Mouse (Mus musculus) brain, embryonic 14.5 days (tissue): ENCODE measurements around the gene Ap1b1. TPM values are rescaled to one million over a fixed set of nuclear protein-coding genes. Genes with fewer than 3 reads are reported as not detected.

Experiments used
- DNase-seq: peaks from one replicate; pipeline ENCODE4 v3.0.0-alpha.2; 2011; ENCODE audit warnings: low read depth
- CTCF ChIP-seq: fragments of 200-500 bp; IDR thresholded peaks from 2 replicates; pipeline ENCODE4 v1.5.1; 2012; ENCODE audit warnings: inconsistent platforms, mild to moderate bottlenecking, moderate library complexity, borderline replicate concordance; ENCODE audit not compliant: insufficient read depth, insufficient read length; ENCODE audit errors: extremely low read depth
- POLR2A ChIP-seq: fragments of 200-500 bp; IDR thresholded peaks from 2 replicates; pipeline ENCODE4 v1.6.1; 2012; ENCODE audit warnings: mild to moderate bottlenecking, inconsistent platforms, borderline replicate concordance; ENCODE audit not compliant: poor library complexity, insufficient read depth, insufficient read length, severe bottlenecking; ENCODE audit errors: extremely low read depth
- polyA plus RNA-seq: library from polyadenylated mRNA; depleted of rRNA; stranded (reverse); fragments of >200 nt; gene quantifications from 2 replicates; pipeline ENCODE4 v1.2.3, GENCODE M21; 2012; rRNA removed

The Ap1b1 gene
- 110 and 115 TPM in 2 replicates for polyA plus RNA-seq

GRCm38 (mm10) chr11:4986695-4987486 lies at the start of gene Ap1b1:
Gene Ap1b1 (plus strand): TSS chr11:4986824.
- TF ChIP-seq POLR2A (peak; percentile 19; the same call in 1 of the 2 replicates), CTCF (no peak)
- DNase-seq, result peak; percentile 93

- TF ChIP-seq CTCF, result no peak
- TF ChIP-seq POLR2A, result no peak
- no peak for DNase-seq
These were observed 40.1 kb upstream of the Ap1b1 start for GRCm38 (mm10) chr11:4946530-4946929.

- peak; percentile 96 for DNase-seq
- peak; percentile 46; the same call in 1 of the 2 replicates for TF ChIP-seq POLR2A
- TF ChIP-seq CTCF, result 0 out of 2 replicates have a peak, but pooled peaks have one; percentile 18
These were observed 39.4 kb upstream of the Ap1b1 start for GRCm38 (mm10) chr11:4946947-4947812.

GRCm38 (mm10) chr11:4947813-4948174 lies 38.8 kb upstream of the Ap1b1 start, which contains the start of gene Nefh:
Gene Nefh (minus strand): TSS chr11:4948064.
- no peak for DNase-seq

GRCm38 (mm10) chr11:4948792-4949191 lies 37.8 kb upstream of the Ap1b1 start:
- no peak for DNase-seq
- TF ChIP-seq CTCF (no peak), POLR2A (no peak)

More at GRCm38 (mm10) chr11:4947813-4948174, 38.8 kb upstream of the Ap1b1 start, which contains the start of gene Nefh:
- no peak for TF ChIP-seq POLR2A
- no peak for TF ChIP-seq CTCF

- peak; percentile 44 for DNase-seq
- TF ChIP-seq POLR2A, result no peak
- TF ChIP-seq CTCF, result no peak
These were observed 37.2 kb upstream of the Ap1b1 start for GRCm38 (mm10) chr11:4949256-4950044.

GRCm38 (mm10) chr11:4953401-4953800 lies 33.2 kb upstream of the Ap1b1 start:
- no peak for DNase-seq

GRCm38 (mm10) chr11:4953918-4954317 lies 32.7 kb upstream of the Ap1b1 start:
- TF ChIP-seq CTCF (no peak), POLR2A (no peak)
- peak; percentile 8 for DNase-seq

More at GRCm38 (mm10) chr11:4953401-4953800, 33.2 kb upstream of the Ap1b1 start:
- TF ChIP-seq POLR2A (no peak), CTCF (no peak)

GRCm38 (mm10) chr11:4963099-4963808 lies 23.4 kb upstream of the Ap1b1 start:
- TF ChIP-seq POLR2A (no peak), CTCF (no peak)
- no peak for DNase-seq

GRCm38 (mm10) chr11:4966325-4966724 lies 20.3 kb upstream of the Ap1b1 start:
- TF ChIP-seq POLR2A (no peak), CTCF (no peak)
- no peak for DNase-seq
